Mouse (Mus musculus): ENCODE measurements at regions not wholly inside any gene's neighbourhood (a gene's known extent, or its start where the extent isn't known, plus 50 kb on each side); places are given as distances from the start of the nearest gene placed in this dataset.

- DNase-seq (ENCODE audit: low read depth), result no peak
These were observed 174.2 kb downstream of the Mroh4 start for GRCm38 (mm10) chr15:74461935-74462334.

GRCm38 (mm10) chr15:74459345-74459975, 176.7 kb downstream of the Mroh4 start:
- no peak for DNase-seq (ENCODE audit: low read depth)

- DNase-seq (ENCODE audit: low read depth), result no peak
These were observed 177.2 kb downstream of the Mroh4 start for GRCm38 (mm10) chr15:74458940-74459339.

- no peak for DNase-seq (ENCODE audit: low read depth)
These were observed 178.2 kb downstream of the Mroh4 start for GRCm38 (mm10) chr15:74457965-74458364.

- no peak for DNase-seq (ENCODE audit: low read depth)
These were observed 179.5 kb downstream of the Mroh4 start for GRCm38 (mm10) chr15:74456675-74457040.

GRCm38 (mm10) chr15:74455921-74456674, 180.1 kb downstream of the Mroh4 start:
- no peak for DNase-seq (ENCODE audit: low read depth)

- no peak for DNase-seq (ENCODE audit: low read depth)
These were observed 181.6 kb downstream of the Mroh4 start for GRCm38 (mm10) chr15:74454543-74454942.

- no peak for DNase-seq (ENCODE audit: low read depth)
These were observed 182.3 kb downstream of the Mroh4 start for GRCm38 (mm10) chr15:74453810-74454209.

GRCm38 (mm10) chr15:74452426-74452825, 183.7 kb downstream of the Mroh4 start:
- no peak for DNase-seq (ENCODE audit: low read depth)

GRCm38 (mm10) chr15:74441889-74442288, 194.3 kb downstream of the Mroh4 start:
- DNase-seq (ENCODE audit: low read depth), result no peak

GRCm38 (mm10) chr15:74426989-74427388, 209.2 kb downstream of the Mroh4 start:
- DNase-seq (ENCODE audit: low read depth), result no peak

- no peak for DNase-seq (ENCODE audit: low read depth)
These were observed 213.2 kb downstream of the Mroh4 start for GRCm38 (mm10) chr15:74423001-74423400.

GRCm38 (mm10) chr15:74420550-74420949, 215.6 kb downstream of the Mroh4 start:
- no peak for DNase-seq (ENCODE audit: low read depth)

- no peak for DNase-seq (ENCODE audit: low read depth)
These were observed 217.5 kb downstream of the Mroh4 start for GRCm38 (mm10) chr15:74418635-74419034.

- DNase-seq (ENCODE audit: low read depth), result no peak
These were observed 222.9 kb downstream of the Mroh4 start for GRCm38 (mm10) chr15:74413217-74413616.

- no peak for DNase-seq (ENCODE audit: low read depth)
These were observed 223.9 kb downstream of the Mroh4 start for GRCm38 (mm10) chr15:74412261-74412660.

GRCm38 (mm10) chr15:74411097-74411496, 225.1 kb downstream of the Mroh4 start:
- DNase-seq (ENCODE audit: low read depth), result peak; percentile 31

- no peak for DNase-seq (ENCODE audit: low read depth)
These were observed 231.3 kb downstream of the Mroh4 start for GRCm38 (mm10) chr15:74404866-74405265.

- no peak for DNase-seq (ENCODE audit: low read depth)
These were observed 234.9 kb downstream of the Mroh4 start for GRCm38 (mm10) chr15:74401275-74401674.

- no peak for DNase-seq (ENCODE audit: low read depth)
These were observed 240.1 kb downstream of the Mroh4 start for GRCm38 (mm10) chr15:74396029-74396428.

GRCm38 (mm10) chr15:74387533-74387932, 248.6 kb downstream of the Mroh4 start:
- no peak for DNase-seq (ENCODE audit: low read depth)

- DNase-seq (ENCODE audit: low read depth), result no peak
These were observed 253.6 kb downstream of the Mroh4 start for GRCm38 (mm10) chr15:74382556-74382955.

GRCm38 (mm10) chr15:74379366-74379765, 256.8 kb downstream of the Mroh4 start:
- no peak for DNase-seq (ENCODE audit: low read depth)

- no peak for DNase-seq (ENCODE audit: low read depth)
These were observed 266.7 kb downstream of the Mroh4 start for GRCm38 (mm10) chr15:74369461-74369860.
